In genomic region chr8:88701611-88702010, GRCm38 (mm10) we compare ENCODE assay signal across 10 mouse cellular contexts. TPM values are rescaled to one million over a fixed set of nuclear protein-coding genes. Genes with fewer than 3 reads are reported as not detected.
A peak's percentile ranks its signal among the peaks of the same experiment; 100 is the strongest.
DNase-seq lines count a peak whose midpoint lies in the region; ATAC-seq and TF ChIP-seq lines count a peak whose summit lies in the region.
"Had no signal": no experiment of that assay in that cellular context is flagged by ENCODE, and none has a peak within 500 bp of the region (broad histone marks: within the 10 kb centered on the region; RNA-seq: fewer than 3 reads in every experiment).

No protein-coding gene starts in this region.

- H3K4me3 ChIP-seq in kidney, postnatal 0 days (replicated peaks; ENCODE audit: low read depth, low read length) = no peak overlapping the region
- no peak overlapping the region for H3K4me3 ChIP-seq in kidney, embryonic 15.5 days (replicated peaks)
- H3K4me3 ChIP-seq: embryonic facial prominence, embryonic 15.5 days; heart, embryonic 12.5 days had no signal

- H3K27ac ChIP-seq in kidney, postnatal 0 days = no peak overlapping the region
- no peak overlapping the region for H3K27ac ChIP-seq in kidney, embryonic 15.5 days
- H3K27ac ChIP-seq: embryonic facial prominence, embryonic 15.5 days had no signal

- no peak for ATAC-seq in kidney, postnatal 0 days (replicated peaks; ENCODE audit: low FRiP score, low read depth)
- no peak for ATAC-seq in kidney, embryonic 15.5 days (replicated peaks; ENCODE audit: low FRiP score)

- no peak overlapping the region for H3K9ac ChIP-seq in kidney, postnatal 0 days (ENCODE audit: low read depth, low read length)
- H3K9ac ChIP-seq in kidney, embryonic 15.5 days = no peak overlapping the region
- H3K9ac ChIP-seq: embryonic facial prominence, embryonic 15.5 days; heart, embryonic 12.5 days had no signal

- H3K4me1 ChIP-seq in kidney, postnatal 0 days (replicated peaks; ENCODE audit: insufficient read depth, low read length) = peaks cover 4% of the 10 kb centered on the region; the same call in 1 of the 2 replicates
- peaks cover 8% of the 10 kb centered on the region for H3K4me1 ChIP-seq in kidney, embryonic 15.5 days

- no peaks in the 10 kb centered on the region for H3K27me3 ChIP-seq in kidney, postnatal 0 days (ENCODE audit: insufficient read depth, low read length)
- H3K27me3 ChIP-seq in kidney, embryonic 15.5 days = no peaks in the 10 kb centered on the region
- H3K27me3 ChIP-seq: embryonic facial prominence, embryonic 15.5 days; heart, embryonic 12.5 days had no signal

- no peak overlapping the region for H3K4me2 ChIP-seq in kidney, postnatal 0 days (ENCODE audit: low read length)
- H3K4me2 ChIP-seq in kidney, embryonic 15.5 days = no peak overlapping the region
- H3K4me2 ChIP-seq: embryonic facial prominence, embryonic 15.5 days; heart, embryonic 12.5 days had no signal

- DNase-seq in kidney, postnatal 0 days (ENCODE audit: low spot score) = peak; percentile 74
- DNase-seq in A20 (ENCODE audit: low read depth, low spot score) (peak; percentile 65), R1 (ENCODE audit: low read depth, low spot score) (peak; percentile 22)
- DNase-seq in lung, postnatal 36 days = peak; percentile 33
- no peak for DNase-seq in frontal cortex, postnatal 10 days (ENCODE audit: low spot score in 2 of 2)
- DNase-seq in heart, adult 8-10 months (ENCODE audit: low spot score) = no peak
- no peak for DNase-seq in Muller cell, postnatal 12 days (ENCODE audit: inconsistent ontology term)

- peak; percentile 73 for TF ChIP-seq CTCF in kidney, postnatal 0 days (IDR thresholded peaks at IDR 0.05; ENCODE audit: low read depth)

- 25% methylated on average over 2 of the region's 2 CpGs for WGBS in kidney, postnatal 0 days
- WGBS in kidney, embryonic 15.5 days = 28% methylated on average over 2 of the region's 2 CpGs

- H3K36me3 ChIP-seq in kidney, postnatal 0 days (ENCODE audit: insufficient read depth, low read length) = no peaks in the 10 kb centered on the region
- no peaks in the 10 kb centered on the region for H3K36me3 ChIP-seq in kidney, embryonic 15.5 days
- H3K36me3 ChIP-seq: embryonic facial prominence, embryonic 15.5 days; heart, embryonic 12.5 days had no signal

- no peaks in the 10 kb centered on the region for H3K9me3 ChIP-seq in kidney, postnatal 0 days (replicated peaks; ENCODE audit: low read length)
- H3K9me3 ChIP-seq in kidney, embryonic 15.5 days (replicated peaks) = no peaks in the 10 kb centered on the region
- H3K9me3 ChIP-seq: embryonic facial prominence, embryonic 15.5 days; heart, embryonic 12.5 days had no signal

RNA-seq across cellular contexts. Expression of gene Cyld, which starts 4.8 kb away (rescaled TPM):
- 9.5 and 11.4 TPM in 2 replicates for polyA plus RNA-seq in kidney, postnatal 0 days (2015; fragmentation: Nextera tagmentation; extraction: Ambion mirVana)
- 13.2 and 13.9 TPM in 2 replicates for polyA plus RNA-seq in kidney, embryonic 15.5 days (2015; fragmentation: Nextera tagmentation; extraction: Ambion mirVana)
- total RNA-seq in heart, adult 8-10 months (2022) = 10 to 100 TPM; 26.3 to 31.2 (median 30.0) TPM

RNA-seq across cellular contexts. Expression of gene Nod2, which starts 54.5 kb away (rescaled TPM):
- polyA plus RNA-seq in kidney, postnatal 0 days (2015; fragmentation: Nextera tagmentation; extraction: Ambion mirVana) = 0.32 and 0.38 TPM in 2 replicates
- polyA plus RNA-seq in kidney, embryonic 15.5 days (2015; fragmentation: Nextera tagmentation; extraction: Ambion mirVana) = 0.24 and 0.34 TPM in 2 replicates
- total RNA-seq in heart, adult 8-10 months (2022) = 1 to 10 TPM in 1 of 4 experiments, under 1 TPM in 3; 0.56 to 1.3 (median 0.68) TPM

Comparison
In these comparisons a context has a peak if more than half of its experiments do, and no peak if none do; other contexts are left out.
1. DNase-seq: peak in kidney, postnatal 0 days (single experiment), A20 (single experiment), R1 (single experiment) and lung, postnatal 36 days (single experiment); none in frontal cortex, postnatal 10 days (0 of 2), heart, adult 8-10 months (single experiment) and Muller cell, postnatal 12 days (single experiment).